Mouse (Mus musculus): ENCODE measurements around the gene Ace3. TPM values are rescaled to one million over a fixed set of nuclear protein-coding genes. Genes with fewer than 3 reads are reported as not detected.

Gene Ace3
- polyA plus RNA-seq, 1 experiment from 2014 or later, result not detected

- Histone ChIP-seq H3K27me3 (ENCODE audit: insufficient read depth, low read length) (peaks cover 77% of the 10 kb centered on the region), H3K9ac (replicated peaks) (no peak within 1 kb of the TSS), H3K4me2 (ENCODE audit: low read depth, low read length) (peak within 1 kb of the TSS; percentile 35; the same call in 1 of the 2 replicates), H3K4me1 (ENCODE audit: insufficient read depth) (peaks cover 5% of the 10 kb centered on the region), H3K9me3 (ENCODE audit: low read length) (no peaks in the 10 kb centered on the region), H3K27ac (ENCODE audit: low read depth) (no peak within 1 kb of the TSS), H3K36me3 (replicated peaks; ENCODE audit: insufficient read depth, low read length) (no peaks in the 10 kb centered on the region), H3K4me3 (ENCODE audit: low read depth, low read length) (no peak within 1 kb of the TSS)
- TF ChIP-seq EP300 (IDR thresholded peaks at IDR 0.05; ENCODE audit: low read depth) (no peak), CTCF (IDR thresholded peaks at IDR 0.05; ENCODE audit: low read depth) (no peak)
- under 1% methylated on average over 21 of the region's 25 CpGs for WGBS (ENCODE audit: insufficient replicate concordance)
- ATAC-seq (peak; percentile 44; the same call in 1 of the 2 replicates), DNase-seq (peak; percentile 83)
Observed at GRCm38 (mm10) chr11:106007821-106008220, 13.3 kb downstream of the Ace3 start, which contains the start of gene Kcnh6. Kcnh6 (plus strand) TSS chr11:106008124.

DNA sequence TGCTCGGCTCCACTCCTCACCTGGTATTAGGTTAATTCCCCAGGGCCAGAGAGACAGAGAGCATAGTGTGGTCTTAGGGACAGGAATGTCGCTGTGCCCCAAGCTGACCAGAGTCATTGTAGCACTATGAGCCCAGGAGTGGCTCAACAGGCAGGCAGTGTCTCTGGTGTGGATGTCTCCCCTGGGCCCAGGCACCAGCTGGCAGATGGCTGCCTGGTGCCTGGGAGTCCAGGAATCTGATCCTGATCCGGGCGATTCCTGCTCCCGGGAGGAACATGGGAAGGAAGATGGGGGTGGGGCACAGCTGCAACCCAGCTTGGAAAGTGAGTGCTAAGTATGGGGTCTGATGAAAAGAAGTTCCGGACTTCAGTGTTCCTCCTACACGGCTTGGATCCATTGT lies 18.2 kb downstream of the Ace3 start:
- no peak overlapping the region for H3K9ac ChIP-seq (replicated peaks)
- no peaks in the 10 kb centered on the region for H3K9me3 ChIP-seq (ENCODE audit: low read length)
- H3K4me1 ChIP-seq (ENCODE audit: insufficient read depth), result no peaks in the 10 kb centered on the region; the same call in 1 of the 2 replicates
- H3K4me3 ChIP-seq (ENCODE audit: low read depth, low read length), result no peak overlapping the region
- H3K4me2 ChIP-seq (ENCODE audit: low read depth, low read length), result no peak overlapping the region
- no peaks in the 10 kb centered on the region for H3K36me3 ChIP-seq (replicated peaks; ENCODE audit: insufficient read depth, low read length)
- DNase-seq (no peak), ATAC-seq (no peak)
- peaks cover 88% of the 10 kb centered on the region for H3K27me3 ChIP-seq (ENCODE audit: insufficient read depth, low read length)
- WGBS (ENCODE audit: insufficient replicate concordance), result 60% methylated on average over 7 of the region's 7 CpGs
- TF ChIP-seq EP300 (IDR thresholded peaks at IDR 0.05; ENCODE audit: low read depth) (no peak), CTCF (IDR thresholded peaks at IDR 0.05; ENCODE audit: low read depth) (no peak)
- no peak overlapping the region for H3K27ac ChIP-seq (ENCODE audit: low read depth)

DNA sequence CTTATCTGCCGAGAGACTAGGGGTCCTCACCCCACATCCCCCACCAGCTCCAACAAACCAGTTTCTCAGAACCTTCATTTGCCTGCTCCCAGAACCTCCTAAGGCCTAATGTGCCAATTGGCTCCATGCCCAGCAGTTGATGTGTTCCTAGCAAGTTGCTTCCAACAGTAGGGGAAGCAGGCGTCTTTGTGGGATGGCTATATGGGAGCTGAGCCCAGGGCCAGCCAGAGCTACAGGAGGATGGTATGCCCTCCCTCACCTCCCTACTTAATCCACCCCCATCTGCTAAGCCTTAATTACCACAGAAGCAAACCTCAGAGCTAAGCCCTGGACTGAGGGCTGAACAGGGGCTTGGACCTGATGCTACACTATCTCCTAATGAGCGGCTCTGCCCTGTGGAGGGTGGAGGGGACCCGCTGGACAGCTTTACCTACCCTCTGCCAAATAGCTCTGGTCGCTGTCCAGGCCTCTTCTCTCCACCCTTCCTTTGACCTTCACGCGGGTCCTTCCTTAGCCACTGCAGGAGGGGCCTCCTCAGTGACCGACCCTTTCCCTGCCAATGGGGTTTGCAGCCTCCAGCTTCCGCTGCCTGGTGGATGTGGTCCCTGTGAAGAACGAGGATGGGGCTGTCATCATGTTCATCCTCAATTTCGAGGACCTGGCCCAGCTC lies 19.2 kb downstream of the Ace3 start:
- no peaks in the 10 kb centered on the region for H3K9me3 ChIP-seq (ENCODE audit: low read length)
- no peak overlapping the region for H3K27ac ChIP-seq (ENCODE audit: low read depth)
- H3K27me3 ChIP-seq (ENCODE audit: insufficient read depth, low read length), result peaks cover 86% of the 10 kb centered on the region
- H3K36me3 ChIP-seq (replicated peaks; ENCODE audit: insufficient read depth, low read length), result no peaks in the 10 kb centered on the region
- DNase-seq, result no peak
- WGBS (ENCODE audit: insufficient replicate concordance), result 57% methylated on average over 11 of the region's 11 CpGs
- no peaks in the 10 kb centered on the region for H3K4me1 ChIP-seq (ENCODE audit: insufficient read depth)
- H3K4me2 ChIP-seq (ENCODE audit: low read depth, low read length), result no peak overlapping the region
- no peak for ATAC-seq
- TF ChIP-seq CTCF (IDR thresholded peaks at IDR 0.05; ENCODE audit: low read depth), result no peak
- TF ChIP-seq EP300 (IDR thresholded peaks at IDR 0.05; ENCODE audit: low read depth), result no peak
- H3K9ac ChIP-seq (replicated peaks), result no peak overlapping the region
- H3K4me3 ChIP-seq (ENCODE audit: low read depth, low read length), result no peak overlapping the region

DNA sequence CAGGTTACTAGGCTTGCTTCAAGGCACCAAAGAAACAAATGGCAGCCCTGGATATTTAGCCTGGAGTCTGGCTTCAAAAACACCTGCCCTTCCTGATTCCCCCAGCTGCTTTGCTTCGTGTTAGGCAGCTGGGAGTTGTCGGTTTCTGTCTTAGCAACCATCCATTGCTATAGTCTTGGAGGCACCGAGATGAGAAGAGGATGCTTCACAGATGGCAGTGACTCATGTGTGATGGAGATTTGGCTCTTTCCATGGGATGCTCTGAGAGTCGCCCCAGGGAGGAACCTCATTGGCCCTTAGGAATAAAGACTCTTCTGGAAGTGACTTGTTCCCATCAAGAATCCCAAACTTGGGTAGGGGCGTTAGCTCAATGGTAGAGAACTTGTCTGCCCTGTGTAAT lies 22.0 kb downstream of the Ace3 start:
- H3K27ac ChIP-seq (ENCODE audit: low read depth), result no peak overlapping the region
- H3K4me1 ChIP-seq (ENCODE audit: insufficient read depth), result 0 out of 2 replicates have a peak, but pooled peaks cover 3% of the 10 kb centered on the region
- no peak overlapping the region for H3K4me2 ChIP-seq (ENCODE audit: low read depth, low read length)
- no peaks in the 10 kb centered on the region for H3K9me3 ChIP-seq (ENCODE audit: low read length)
- H3K27me3 ChIP-seq (ENCODE audit: insufficient read depth, low read length), result peaks cover 86% of the 10 kb centered on the region
- no peaks in the 10 kb centered on the region for H3K36me3 ChIP-seq (replicated peaks; ENCODE audit: insufficient read depth, low read length)
- WGBS (ENCODE audit: insufficient replicate concordance), result 70% methylated on average over 5 of the region's 5 CpGs
- DNase-seq, result no peak
- no peak for TF ChIP-seq EP300 (IDR thresholded peaks at IDR 0.05; ENCODE audit: low read depth)
- TF ChIP-seq CTCF (IDR thresholded peaks at IDR 0.05; ENCODE audit: low read depth), result no peak
- no peak overlapping the region for H3K4me3 ChIP-seq (ENCODE audit: low read depth, low read length)
- ATAC-seq, result no peak
- no peak overlapping the region for H3K9ac ChIP-seq (replicated peaks)

GRCm38 (mm10) chr11:106020051-106020763 lies 25.7 kb downstream of the Ace3 start:
- Histone ChIP-seq H3K27ac (ENCODE audit: low read depth) (no peak overlapping the region), H3K4me3 (ENCODE audit: low read depth, low read length) (no peak overlapping the region), H3K4me2 (ENCODE audit: low read depth, low read length) (no peak overlapping the region), H3K36me3 (replicated peaks; ENCODE audit: insufficient read depth, low read length) (no peaks in the 10 kb centered on the region), H3K9me3 (ENCODE audit: low read length) (no peaks in the 10 kb centered on the region), H3K27me3 (ENCODE audit: insufficient read depth, low read length) (peaks cover 86% of the 10 kb centered on the region), H3K4me1 (ENCODE audit: insufficient read depth) (0 out of 2 replicates have a peak, but pooled peaks cover 3% of the 10 kb centered on the region), H3K9ac (replicated peaks) (no peak overlapping the region)
- TF ChIP-seq EP300 (IDR thresholded peaks at IDR 0.05; ENCODE audit: low read depth) (no peak), CTCF (IDR thresholded peaks at IDR 0.05; ENCODE audit: low read depth) (no peak)
- ATAC-seq, result no peak
- no peak for DNase-seq
- 3% methylated on average over 50 of the region's 50 CpGs for WGBS (ENCODE audit: insufficient replicate concordance)

DNA sequence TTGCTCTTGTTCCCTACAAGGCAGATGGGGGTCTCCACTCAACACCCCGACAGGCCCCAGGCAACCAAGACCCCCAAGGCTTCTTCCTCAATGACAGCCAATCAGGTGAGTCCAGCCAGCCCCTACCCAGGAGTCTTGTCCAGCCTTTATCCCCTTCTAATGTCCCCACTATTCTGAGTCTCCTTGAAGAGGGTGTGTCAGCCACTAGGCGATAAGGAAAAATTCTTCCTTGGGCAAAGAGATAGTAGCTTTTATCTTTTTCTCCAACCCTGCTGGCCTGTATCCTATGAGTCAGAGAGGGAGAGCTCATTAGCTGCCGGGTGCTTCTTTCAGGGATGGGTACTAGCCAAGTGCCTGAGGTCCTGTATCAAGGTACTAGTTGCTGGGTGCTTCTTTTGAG lies 31.3 kb downstream of the Ace3 start:
- Histone ChIP-seq H3K9me3 (ENCODE audit: low read length) (no peaks in the 10 kb centered on the region), H3K27ac (ENCODE audit: low read depth) (no peak overlapping the region), H3K9ac (replicated peaks) (no peak overlapping the region), H3K27me3 (ENCODE audit: insufficient read depth, low read length) (peaks cover 57% of the 10 kb centered on the region), H3K4me2 (ENCODE audit: low read depth, low read length) (no peak overlapping the region), H3K4me3 (ENCODE audit: low read depth, low read length) (no peak overlapping the region), H3K4me1 (ENCODE audit: insufficient read depth) (0 out of 2 replicates have a peak, but pooled peaks cover 3% of the 10 kb centered on the region), H3K36me3 (replicated peaks; ENCODE audit: insufficient read depth, low read length) (peaks cover 6% of the 10 kb centered on the region; the same call in 1 of the 2 replicates)
- DNase-seq (no peak), ATAC-seq (no peak)
- TF ChIP-seq EP300 (IDR thresholded peaks at IDR 0.05; ENCODE audit: low read depth) (no peak), CTCF (IDR thresholded peaks at IDR 0.05; ENCODE audit: low read depth) (no peak)
- 58% methylated on average over 3 of the region's 3 CpGs for WGBS (ENCODE audit: insufficient replicate concordance)

Measured in liver, postnatal 0 days (tissue).